Mouse (Mus musculus) liver, adult (tissue): Measurements from ENCODE around the gene Arid2.

ENCODE experiments used
- GATA4 ChIP-seq: IDR thresholded peaks from 2 replicates; pipeline ENCODE4 v1.6.1; 2014; ENCODE audit warnings: mild to moderate bottlenecking, low read length; ENCODE audit not compliant: insufficient replicate concordance

The Arid2 gene

DNA sequence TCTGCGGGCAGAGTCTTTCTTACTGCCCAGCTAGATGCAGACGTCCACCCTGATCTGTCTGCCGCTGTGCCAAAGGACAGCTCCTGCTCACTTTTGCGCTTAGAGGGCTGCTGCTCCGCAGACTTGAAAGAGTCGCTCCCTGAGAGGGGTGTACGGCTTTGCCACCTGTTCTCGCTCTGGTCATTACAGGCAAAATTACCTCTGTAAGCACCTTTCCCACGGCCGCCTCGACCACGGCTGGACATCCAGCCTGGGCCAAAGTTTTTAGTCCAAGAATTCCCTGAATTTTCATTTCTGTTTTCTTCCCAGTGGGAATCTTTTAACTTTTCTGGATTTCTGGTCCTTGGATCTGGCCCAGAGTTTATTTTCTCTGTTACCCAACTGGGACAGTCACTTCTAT lies 130.8 kb downstream of the Arid2 start:
- TF ChIP-seq GATA4, result no peak

DNA sequence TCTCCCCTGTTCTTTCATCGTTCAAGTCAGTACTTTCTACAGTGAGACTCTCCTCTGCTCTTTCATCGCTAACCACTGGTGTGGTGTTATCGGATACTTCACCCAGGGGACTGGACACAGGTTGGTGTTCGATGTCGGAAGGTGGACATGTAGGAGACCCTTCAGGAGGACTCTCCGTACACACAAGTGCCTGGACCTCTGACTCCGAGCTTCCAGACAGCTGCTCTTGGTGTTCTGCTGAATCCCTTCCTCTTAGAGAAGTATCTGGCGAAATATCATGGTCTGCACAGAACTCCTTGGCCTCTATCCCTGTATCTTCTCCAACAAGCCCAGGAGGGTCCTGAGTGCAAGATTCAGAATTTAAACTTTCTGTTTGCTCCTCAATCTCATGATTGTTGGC lies 132.6 kb downstream of the Arid2 start:
- no peak for TF ChIP-seq GATA4

DNA sequence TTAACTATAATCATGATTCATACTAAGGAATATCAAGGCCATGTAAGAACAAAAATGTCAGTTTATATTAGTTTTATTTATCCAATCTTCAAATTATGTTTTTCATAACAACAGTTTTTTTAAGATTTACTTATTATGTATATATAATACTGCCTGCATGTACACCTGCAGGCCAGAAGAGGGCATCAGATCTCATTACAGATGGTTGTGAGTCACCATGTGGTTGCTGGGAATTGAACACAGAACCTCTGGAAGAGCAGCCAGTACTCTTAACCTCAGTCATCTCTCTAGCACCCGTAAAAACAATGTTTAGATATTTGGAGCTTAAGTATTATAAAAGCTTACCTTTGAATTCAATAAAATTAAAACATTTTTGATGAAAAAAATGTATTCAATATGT lies 146.9 kb downstream of the Arid2 start:
- TF ChIP-seq GATA4, result no peak

DNA sequence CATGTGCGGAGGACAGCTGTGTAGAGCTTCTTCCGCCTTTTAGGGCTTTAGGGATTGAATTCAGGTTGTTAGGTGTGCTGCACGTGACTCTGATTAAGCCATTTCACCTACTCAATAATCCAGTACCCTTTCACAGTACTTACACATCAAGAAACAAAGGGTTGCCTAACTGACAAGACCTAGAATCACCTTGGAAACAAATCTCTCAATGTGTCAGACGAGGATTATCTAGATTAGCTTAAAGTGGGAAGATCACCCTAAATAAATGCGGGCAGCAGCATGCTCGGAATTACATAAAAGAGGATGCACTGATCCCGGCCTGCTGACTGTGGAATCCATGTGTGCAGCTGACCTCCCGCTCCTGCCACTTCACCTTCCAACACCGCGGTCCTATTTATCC lies 159.5 kb downstream of the Arid2 start:
- TF ChIP-seq GATA4, result no peak

DNA sequence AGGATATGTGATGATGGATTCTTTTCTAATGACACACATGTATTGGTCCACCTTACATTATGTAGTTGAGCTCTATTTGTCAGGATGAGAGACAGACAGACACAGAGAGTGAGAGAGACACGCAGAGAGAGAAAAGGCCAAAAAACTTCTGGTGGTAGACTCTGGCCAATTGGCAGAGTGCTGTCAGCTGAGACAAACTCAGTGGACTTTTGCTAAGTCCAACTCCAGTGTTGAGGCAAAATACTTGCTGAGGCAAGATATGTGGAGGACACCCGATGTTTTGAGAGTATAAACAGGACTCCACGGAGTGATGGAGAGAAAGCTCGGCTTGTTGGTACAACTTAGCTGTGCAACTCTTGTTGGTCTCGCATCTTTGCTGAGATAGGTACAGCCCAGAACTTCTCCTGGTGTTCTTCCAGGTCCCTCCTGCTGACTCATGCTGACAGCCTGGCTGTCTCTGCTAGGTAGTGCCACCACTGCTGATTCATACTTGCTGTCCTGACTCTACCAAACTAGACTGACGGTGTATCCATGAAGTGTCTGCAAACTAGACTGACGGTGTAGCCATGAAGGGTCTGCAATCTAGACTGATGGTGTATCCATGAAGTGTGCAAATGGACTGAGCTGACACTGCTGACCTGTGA lies 161.5 kb downstream of the Arid2 start:
- TF ChIP-seq GATA4, result no peak

DNA sequence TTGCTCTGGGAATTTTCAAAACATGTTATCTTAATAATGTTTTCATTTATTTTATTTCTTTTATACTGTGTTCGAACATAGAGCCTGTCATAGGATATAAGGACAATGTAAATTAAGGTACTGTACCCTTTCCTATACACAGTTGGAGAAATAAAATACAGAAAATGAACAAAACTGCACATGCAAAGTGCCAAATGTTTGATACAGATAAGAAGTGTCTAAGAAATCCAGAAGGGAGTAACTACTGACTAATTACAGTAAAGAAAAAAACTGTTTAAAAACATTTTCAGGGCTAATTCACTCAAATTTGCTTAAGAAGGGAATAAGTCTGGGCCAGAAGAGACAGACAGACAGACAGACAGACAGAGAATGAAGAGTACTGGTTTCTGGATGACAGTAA lies 166.0 kb downstream of the Arid2 start:
- TF ChIP-seq GATA4, result no peak
